Mouse (Mus musculus): Measurements from ENCODE around the gene Adipor1. TPM values are rescaled to one million over a fixed set of nuclear protein-coding genes. Genes with fewer than 3 reads are reported as not detected.
"Not testable (repeated sequence)": the region's sequence is repeated elsewhere in the genome, so short reads cannot be mapped to it uniquely, and the experiment has no call there.

Adipor1 gene
- polyA plus RNA-seq, 1 experiment from 2014 or later = 72.1 TPM

DNA sequence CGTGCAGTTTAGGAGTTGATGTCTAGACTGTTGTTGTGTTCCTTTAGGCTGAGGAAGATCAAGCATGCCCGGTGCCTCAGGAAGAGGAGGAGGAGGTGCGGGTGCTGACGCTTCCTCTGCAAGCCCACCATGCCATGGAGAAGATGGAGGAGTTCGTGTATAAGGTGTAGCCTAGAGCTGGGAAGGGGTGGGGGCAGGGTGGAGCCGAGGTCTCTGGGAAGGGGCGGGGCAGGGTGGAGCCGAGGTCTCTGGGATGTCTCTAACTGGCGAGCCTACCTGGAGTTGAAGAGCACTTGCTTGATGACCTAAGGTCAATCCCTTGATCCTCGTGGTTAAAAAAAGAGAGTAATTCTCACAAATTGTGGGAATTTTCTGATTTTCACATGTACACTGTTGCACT, 8.7 kb downstream of the Adipor1 start:
- Histone ChIP-seq H3K27ac (replicated peaks) (no peak overlapping the region), H3K4me3 (no peak overlapping the region), H3K9ac (replicated peaks) (no peak overlapping the region), H3K36me3 (peaks cover 63% of the 10 kb centered on the region), H3K4me1 (peaks cover 10% of the 10 kb centered on the region; the same call in 1 of the 2 replicates), H3K27me3 (no peaks in the 10 kb centered on the region), H3K4me2 (replicated peaks) (no peak overlapping the region), H3K9me3 (no peaks in the 10 kb centered on the region)
- WGBS = 82% methylated on average over 10 of the region's 10 CpGs
- no peak for ATAC-seq (ENCODE audit: low FRiP score, low read depth)

DNA sequence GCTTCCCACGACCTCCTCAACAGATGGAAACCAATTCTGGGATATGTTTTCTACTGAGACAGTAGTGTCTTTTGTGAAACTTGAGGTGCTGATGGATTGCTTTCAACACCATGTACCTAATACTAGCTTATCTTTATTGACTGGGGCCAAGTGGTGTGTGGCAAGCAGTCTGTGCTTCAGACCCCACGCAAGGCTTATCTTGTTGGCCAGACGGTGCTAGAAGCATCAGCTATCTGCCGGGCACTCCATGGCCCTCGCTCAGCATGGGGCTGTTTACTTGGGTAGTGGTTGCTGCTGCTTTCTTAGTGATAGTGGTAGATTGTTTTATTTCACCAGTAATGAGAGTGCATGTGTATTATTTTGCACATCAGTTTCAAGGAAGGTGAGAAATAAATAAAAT, 11.1 kb downstream of the Adipor1 start:
- no peaks in the 10 kb centered on the region for H3K27me3 ChIP-seq
- no peak overlapping the region for H3K9ac ChIP-seq (replicated peaks)
- no peak for ATAC-seq (ENCODE audit: low FRiP score, low read depth)
- 85% methylated on average over 5 of the region's 5 CpGs for WGBS
- H3K27ac ChIP-seq (replicated peaks) = no peak overlapping the region
- peaks cover 84% of the 10 kb centered on the region for H3K36me3 ChIP-seq
- H3K4me2 ChIP-seq (replicated peaks) = no peak overlapping the region
- no peak overlapping the region for H3K4me3 ChIP-seq
- H3K4me1 ChIP-seq = no peaks in the 10 kb centered on the region
- no peaks in the 10 kb centered on the region for H3K9me3 ChIP-seq

DNA sequence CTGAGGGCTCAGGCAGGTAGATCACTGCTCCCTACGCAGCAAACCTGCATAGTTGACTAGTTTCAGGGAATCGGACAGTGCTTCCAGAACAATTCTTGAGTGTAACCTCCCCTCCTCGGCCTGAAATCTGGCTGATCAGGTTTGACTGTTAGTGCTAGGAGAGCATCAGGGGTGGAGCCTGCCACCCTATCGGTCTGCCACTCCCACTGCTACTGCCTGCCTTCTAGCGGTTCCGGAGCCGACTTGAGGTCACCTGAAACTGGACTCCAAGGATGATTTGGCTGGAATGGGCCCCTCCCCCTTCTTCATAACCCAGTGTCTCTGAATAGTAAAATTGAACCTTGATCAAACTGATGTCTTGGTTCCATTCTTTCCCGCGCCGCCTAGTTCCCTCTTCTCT, 17.8 kb downstream of the Adipor1 start:
- no peak for ATAC-seq (ENCODE audit: low FRiP score, low read depth)
- no peak overlapping the region for H3K4me2 ChIP-seq (replicated peaks)
- no peak overlapping the region for H3K4me3 ChIP-seq
- WGBS = 92% methylated on average over 10 of the region's 10 CpGs
- H3K36me3 ChIP-seq = peaks cover 53% of the 10 kb centered on the region
- H3K9ac ChIP-seq (replicated peaks) = no peak overlapping the region
- no peaks in the 10 kb centered on the region for H3K9me3 ChIP-seq
- no peaks in the 10 kb centered on the region for H3K4me1 ChIP-seq
- no peaks in the 10 kb centered on the region for H3K27me3 ChIP-seq
- H3K27ac ChIP-seq (replicated peaks) = no peak overlapping the region

DNA sequence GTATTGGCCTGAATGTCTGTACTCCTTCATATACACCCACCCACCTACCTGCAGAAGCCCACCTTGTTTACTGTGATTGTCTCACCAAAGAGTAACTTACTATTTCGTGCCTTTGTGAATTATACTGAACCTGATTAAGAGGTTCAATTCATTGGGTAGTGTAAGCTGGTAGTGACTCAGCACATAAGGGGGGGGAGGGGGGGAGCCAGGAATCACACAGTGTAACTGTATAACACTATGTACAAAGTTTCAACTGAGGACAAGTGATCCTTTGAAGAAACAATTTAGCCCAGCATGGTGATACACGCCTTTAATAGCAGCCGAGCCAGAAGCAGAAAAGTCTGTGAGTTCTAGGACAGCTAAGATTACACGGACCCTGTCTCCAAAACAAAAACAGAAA, 18.3 kb downstream of the Adipor1 start:
- Histone ChIP-seq H3K27ac (replicated peaks) (no peak overlapping the region), H3K36me3 (peaks cover 48% of the 10 kb centered on the region), H3K27me3 (no peaks in the 10 kb centered on the region), H3K4me1 (no peaks in the 10 kb centered on the region), H3K4me3 (no peak overlapping the region), H3K9ac (replicated peaks) (no peak overlapping the region), H3K4me2 (replicated peaks) (no peak overlapping the region), H3K9me3 (no peaks in the 10 kb centered on the region)
- no peak for ATAC-seq (ENCODE audit: low FRiP score, low read depth)
- WGBS = 93% methylated on average over 4 of the region's 4 CpGs

GRCm38 (mm10) chr1:134435414-134435813, 20.2 kb downstream of the Adipor1 start:
- H3K27ac ChIP-seq (replicated peaks) = no peak overlapping the region
- H3K4me1 ChIP-seq = no peaks in the 10 kb centered on the region
- no peak overlapping the region for H3K4me3 ChIP-seq
- H3K9ac ChIP-seq (replicated peaks) = no peak overlapping the region
- H3K36me3 ChIP-seq = peaks cover 32% of the 10 kb centered on the region
- H3K4me2 ChIP-seq (replicated peaks) = no peak overlapping the region
- no peaks in the 10 kb centered on the region for H3K27me3 ChIP-seq
- no peaks in the 10 kb centered on the region for H3K9me3 ChIP-seq
- WGBS = 23% methylated on average over 4 of the region's 4 CpGs
- ATAC-seq (ENCODE audit: low FRiP score, low read depth) = no peak

GRCm38 (mm10) chr1:134440437-134440836, 25.3 kb downstream of the Adipor1 start:
- no peaks in the 10 kb centered on the region for H3K4me1 ChIP-seq
- no peak overlapping the region for H3K4me2 ChIP-seq (replicated peaks)
- no peak overlapping the region for H3K9ac ChIP-seq (replicated peaks)
- 87% methylated on average over 6 of the region's 6 CpGs for WGBS
- no peaks in the 10 kb centered on the region for H3K9me3 ChIP-seq
- H3K4me3 ChIP-seq = no peak overlapping the region
- no peak overlapping the region for H3K27ac ChIP-seq (replicated peaks)
- H3K27me3 ChIP-seq = no peaks in the 10 kb centered on the region
- no peak for ATAC-seq (ENCODE audit: low FRiP score, low read depth)
- H3K36me3 ChIP-seq = no peaks in the 10 kb centered on the region

DNA sequence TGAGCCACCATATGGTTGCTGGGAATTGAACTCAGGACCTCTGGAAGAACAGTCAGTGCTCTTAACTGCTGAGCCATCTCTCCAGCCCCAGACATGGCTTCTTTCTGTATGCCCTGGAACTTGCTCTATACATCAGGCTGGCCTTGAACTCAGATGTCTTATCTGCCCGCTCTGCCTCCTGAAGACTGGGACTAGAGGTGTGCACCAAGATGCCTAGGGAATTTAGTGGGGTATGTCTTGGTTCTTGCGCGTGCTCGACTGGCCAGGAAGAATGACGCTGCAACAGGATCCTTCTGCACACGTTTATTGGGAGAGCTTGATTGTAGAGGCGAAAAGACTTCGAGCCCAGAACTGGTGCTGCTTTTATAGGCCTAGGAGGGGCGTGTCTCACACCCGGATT, 26.6 kb downstream of the Adipor1 start:
- not testable (repeated sequence) for H3K27ac ChIP-seq (replicated peaks); ATAC-seq (ENCODE audit: low FRiP score, low read depth); H3K9me3 ChIP-seq; H3K36me3 ChIP-seq; H3K4me3 ChIP-seq; H3K4me1 ChIP-seq; H3K27me3 ChIP-seq; H3K9ac ChIP-seq (replicated peaks); H3K4me2 ChIP-seq (replicated peaks)
- 92% methylated on average over 7 of the region's 10 CpGs for WGBS

DNA sequence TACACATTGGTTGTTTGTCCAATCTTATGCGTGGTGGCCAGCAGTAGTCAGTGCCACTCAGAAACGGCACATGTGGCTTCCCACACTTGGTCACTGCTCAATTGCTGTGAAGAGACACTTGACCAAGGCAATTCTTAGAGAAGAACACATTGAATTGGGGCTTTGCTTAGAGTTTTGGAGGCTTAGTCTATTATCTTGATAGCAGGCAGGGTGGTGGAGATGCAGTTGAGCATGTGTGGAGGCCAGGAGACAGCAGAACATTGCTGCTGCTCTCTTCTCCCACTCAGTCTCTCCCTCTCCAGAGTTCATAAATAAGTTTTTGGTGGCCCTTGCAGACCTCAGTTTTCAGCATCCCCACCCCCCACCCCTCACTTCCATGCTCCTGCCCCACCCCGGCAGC, 27.2 kb downstream of the Adipor1 start:
- H3K4me1 ChIP-seq = no peaks in the 10 kb centered on the region
- no peak overlapping the region for H3K9ac ChIP-seq (replicated peaks)
- no peaks in the 10 kb centered on the region for H3K9me3 ChIP-seq
- no peak overlapping the region for H3K4me2 ChIP-seq (replicated peaks)
- no peak overlapping the region for H3K27ac ChIP-seq (replicated peaks)
- H3K4me3 ChIP-seq = no peak overlapping the region
- H3K27me3 ChIP-seq = no peaks in the 10 kb centered on the region
- WGBS = 95% methylated on average over 3 of the region's 3 CpGs
- ATAC-seq (ENCODE audit: low FRiP score, low read depth) = no peak
- no peaks in the 10 kb centered on the region for H3K36me3 ChIP-seq

DNA sequence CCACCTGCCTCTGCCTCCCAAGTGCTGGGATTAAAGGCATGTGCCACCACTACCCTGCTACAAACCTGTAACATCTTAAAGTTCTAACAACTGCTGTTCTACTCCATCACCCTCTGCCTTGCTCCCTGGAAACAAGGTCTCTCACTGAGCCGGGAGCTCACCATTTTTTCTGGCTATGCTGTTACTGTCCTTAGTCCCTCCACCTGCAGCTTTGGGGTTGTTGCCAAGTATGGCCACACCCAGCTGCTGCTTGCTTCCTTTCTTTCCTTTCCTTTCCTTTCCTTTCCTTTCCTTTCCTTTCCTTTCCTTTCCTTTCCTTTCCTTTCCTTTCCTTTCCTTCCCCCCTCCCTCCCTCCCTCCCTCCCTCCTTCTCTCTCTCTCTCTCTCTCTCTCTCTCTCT, 28.1 kb downstream of the Adipor1 start:
- not testable (repeated sequence) for H3K4me1 ChIP-seq; H3K4me2 ChIP-seq (replicated peaks); H3K4me3 ChIP-seq; H3K27me3 ChIP-seq; H3K9ac ChIP-seq (replicated peaks); ATAC-seq (ENCODE audit: low FRiP score, low read depth); H3K9me3 ChIP-seq; H3K36me3 ChIP-seq; H3K27ac ChIP-seq (replicated peaks)
- WGBS = 100% methylated on average over 1 of the region's 1 CpGs

- Histone ChIP-seq H3K4me2 (replicated peaks) (no peak overlapping the region), H3K4me3 (no peak overlapping the region), H3K9me3 (no peaks in the 10 kb centered on the region), H3K36me3 (no peaks in the 10 kb centered on the region), H3K27me3 (no peaks in the 10 kb centered on the region), H3K4me1 (no peaks in the 10 kb centered on the region), H3K27ac (replicated peaks) (no peak overlapping the region), H3K9ac (replicated peaks) (no peak overlapping the region)
- WGBS = 91% methylated on average over 2 of the region's 2 CpGs
- no peak for ATAC-seq (ENCODE audit: low FRiP score, low read depth)
Observed at GRCm38 (mm10) chr1:134445418-134445817, 30.2 kb downstream of the Adipor1 start.

DNA sequence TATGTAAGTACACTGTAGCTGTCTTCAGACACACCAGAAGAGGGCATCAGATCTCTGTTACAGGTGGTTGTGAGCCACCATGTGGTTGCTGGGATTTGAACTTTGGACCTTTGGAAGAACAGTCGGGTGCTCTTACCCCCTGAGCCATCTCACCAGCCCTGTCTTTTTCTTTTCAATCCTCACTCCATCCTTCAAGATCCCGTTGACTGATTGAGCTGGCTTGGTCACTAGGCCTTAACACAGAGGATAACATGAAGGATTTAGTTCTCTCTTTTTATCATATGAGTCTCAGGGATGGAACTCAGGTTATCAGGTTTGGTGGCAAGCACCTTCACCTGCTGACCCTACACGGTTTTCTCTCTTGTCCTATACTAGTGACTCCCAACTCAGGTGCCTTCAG, 33.4 kb downstream of the Adipor1 start:
- not testable (repeated sequence) for H3K9me3 ChIP-seq; H3K9ac ChIP-seq (replicated peaks); H3K4me2 ChIP-seq (replicated peaks); H3K4me1 ChIP-seq; H3K27me3 ChIP-seq; H3K36me3 ChIP-seq; ATAC-seq (ENCODE audit: low FRiP score, low read depth); H3K27ac ChIP-seq (replicated peaks); H3K4me3 ChIP-seq
- WGBS = 68% methylated on average over 3 of the region's 3 CpGs

- Histone ChIP-seq H3K4me3 (no peak overlapping the region), H3K27me3 (0 out of 2 replicates have a peak, but pooled peaks cover 4% of the 10 kb centered on the region), H3K27ac (replicated peaks) (no peak overlapping the region), H3K4me1 (peaks cover 5% of the 10 kb centered on the region; the same call in 1 of the 2 replicates), H3K9me3 (no peaks in the 10 kb centered on the region), H3K36me3 (no peaks in the 10 kb centered on the region), H3K4me2 (replicated peaks) (no peak overlapping the region), H3K9ac (replicated peaks) (no peak overlapping the region)
- no peak for ATAC-seq (ENCODE audit: low FRiP score, low read depth)
- WGBS = 83% methylated on average over 4 of the region's 4 CpGs
Observed at GRCm38 (mm10) chr1:134450201-134450600, 35.0 kb downstream of the Adipor1 start.

DNA sequence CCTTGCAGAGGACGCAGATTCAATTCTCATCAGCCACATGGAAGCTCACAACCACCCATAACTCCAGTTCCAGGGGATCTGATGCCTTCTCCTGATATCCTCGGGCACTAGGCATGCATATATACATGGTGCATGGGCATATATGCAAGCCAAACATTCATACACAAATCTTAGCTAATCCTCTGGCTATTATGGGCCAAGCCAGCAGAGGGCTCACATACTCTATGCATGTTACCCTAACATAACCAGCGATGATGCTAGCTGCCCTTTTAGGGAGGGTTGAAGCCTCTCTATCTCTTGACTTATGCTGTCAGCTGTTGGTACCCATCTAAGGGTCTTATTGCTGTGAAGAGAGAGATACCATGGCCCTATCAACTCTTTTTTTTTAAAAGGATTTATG, 35.8 kb downstream of the Adipor1 start:
- Histone ChIP-seq H3K27ac (replicated peaks) (no peak overlapping the region), H3K9ac (replicated peaks) (no peak overlapping the region), H3K4me1 (peaks cover 6% of the 10 kb centered on the region), H3K4me3 (no peak overlapping the region), H3K36me3 (no peaks in the 10 kb centered on the region), H3K4me2 (replicated peaks) (no peak overlapping the region), H3K27me3 (0 out of 2 replicates have a peak, but pooled peaks cover 4% of the 10 kb centered on the region), H3K9me3 (no peaks in the 10 kb centered on the region)
- ATAC-seq (ENCODE audit: low FRiP score, low read depth) = no peak
- 64% methylated on average over 3 of the region's 3 CpGs for WGBS

Data from midbrain, embryonic 12.5 days (tissue).